ENCODE assay signal across 36 mouse cellular contexts in the genomic region with DNA sequence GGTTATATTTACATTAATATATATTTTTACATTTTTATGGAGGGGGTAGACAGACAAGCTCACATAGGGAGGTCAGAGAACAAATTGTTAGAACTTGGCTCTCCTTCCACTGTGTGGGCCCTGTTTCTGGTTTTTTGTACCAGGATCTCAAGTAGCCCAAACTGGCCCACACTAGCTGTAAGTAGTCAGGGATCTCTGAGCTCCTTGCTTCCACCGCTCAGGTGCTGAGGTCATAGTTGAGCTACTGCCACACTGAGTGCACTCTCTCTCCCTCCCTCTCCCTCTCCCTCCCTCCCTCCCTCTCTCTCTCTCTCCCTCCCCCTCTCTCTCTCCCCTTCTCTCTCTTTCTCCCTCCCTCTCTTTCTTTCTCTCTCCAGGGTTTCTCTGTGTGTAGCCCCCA. TPM values are rescaled to one million over a fixed set of nuclear protein-coding genes. Genes with fewer than 3 reads are reported as not detected.
DNase-seq lines count a peak whose midpoint lies in the region; ATAC-seq and TF ChIP-seq lines count a peak whose summit lies in the region.
"Had no signal": no experiment of that assay in that cellular context is flagged by ENCODE, and none has a peak within 500 bp of the region (broad histone marks: within the 10 kb centered on the region; RNA-seq: fewer than 3 reads in every experiment).

No protein-coding gene starts in this region.

- H3K4me1 ChIP-seq in intestine, embryonic 15.5 days (replicated peaks): peaks cover 10% of the 10 kb centered on the region; the same call in 1 of the 2 replicates
- H3K4me1 ChIP-seq in intestine, postnatal 0 days (replicated peaks; ENCODE audit: control insufficient read depth, insufficient read depth, low read length): no peaks in the 10 kb centered on the region
- peaks cover 31% of the 10 kb centered on the region for H3K4me1 ChIP-seq in kidney, embryonic 15.5 days
- H3K4me1 ChIP-seq: forebrain, embryonic 15.5 days; hindbrain, embryonic 13.5 days; neural tube, embryonic 15.5 days had no signal

- H3K27me3 ChIP-seq in intestine, embryonic 15.5 days (replicated peaks): no peaks in the 10 kb centered on the region; the same call in 1 of the 2 replicates
- no peaks in the 10 kb centered on the region for H3K27me3 ChIP-seq in intestine, postnatal 0 days (replicated peaks; ENCODE audit: control insufficient read depth, insufficient read depth, low read length)
- H3K27me3 ChIP-seq in kidney, embryonic 15.5 days: no peaks in the 10 kb centered on the region
- H3K27me3 ChIP-seq: embryonic facial prominence, embryonic 12.5 days; forebrain, embryonic 15.5 days; hindbrain, embryonic 13.5 days; neural tube, embryonic 15.5 days had no signal

- ATAC-seq in intestine, embryonic 15.5 days: 0 out of 2 replicates have a peak, but pooled peaks have one; percentile 43
- no peak for ATAC-seq in intestine, postnatal 0 days
- peak; percentile 66 for ATAC-seq in kidney, embryonic 15.5 days (replicated peaks; ENCODE audit: low FRiP score)
- ATAC-seq: forebrain, embryonic 15.5 days had no signal

- WGBS in intestine, embryonic 15.5 days: 50% methylated on average over 1 of the region's 1 CpGs
- WGBS in intestine, postnatal 0 days: 43% methylated on average over 1 of the region's 1 CpGs
- WGBS in kidney, embryonic 15.5 days: 33% methylated on average over 1 of the region's 1 CpGs

- no peak overlapping the region for H3K9ac ChIP-seq in intestine, embryonic 15.5 days
- no peak overlapping the region for H3K9ac ChIP-seq in intestine, postnatal 0 days (ENCODE audit: low read depth, low read length)
- H3K9ac ChIP-seq in kidney, embryonic 15.5 days: no peak overlapping the region
- H3K9ac ChIP-seq: forebrain, embryonic 15.5 days; heart, embryonic 12.5 days; hindbrain, embryonic 13.5 days; lung, embryonic 14.5 days; neural tube, embryonic 15.5 days had no signal

- no peak for TF ChIP-seq CTCF in intestine, postnatal 0 days (IDR thresholded peaks at IDR 0.05; ENCODE audit: low read depth)

- H3K4me3 ChIP-seq in intestine, embryonic 15.5 days (replicated peaks): no peak overlapping the region
- H3K4me3 ChIP-seq in intestine, postnatal 0 days (ENCODE audit: low read depth, low read length): no peak overlapping the region
- H3K4me3 ChIP-seq in kidney, embryonic 15.5 days (replicated peaks): no peak overlapping the region
- H3K4me3 ChIP-seq: embryonic facial prominence, embryonic 12.5 days; forebrain, embryonic 15.5 days; gastrocnemius, adult 2 months; heart, adult 2 months; heart, embryonic 12.5 days; hindbrain, embryonic 13.5 days; neural tube, embryonic 15.5 days had no signal

- DNase-seq in adipocyte (ENCODE audit: low spot score): peak; percentile 38
- peak; percentile 54 to 70 for DNase-seq in kidney, postnatal 36 days
- DNase-seq in gastrocnemius, adult 18-20 months (ENCODE audit: low spot score): no peak
- DNase-seq in spleen, adult 18-20 months: no peak
- no peak for DNase-seq in urinary bladder, postnatal 25 days (ENCODE audit: low spot score)
- DNase-seq: adrenal gland, postnatal 25 days; cerebellum, adult 11-12 months; cerebellum, adult 9-11 months; embryo, embryonic 11 days; gastrocnemius, adult 2 months; gastrocnemius, postnatal 36 days; heart, adult 2 months; heart, postnatal 4 days; layer of hippocampus, postnatal 36 days; lung, embryonic 14.5 days; lung, postnatal 14 days; midbrain, embryonic 14.5 days; retina, postnatal 1 day; right cerebral cortex, postnatal 14 days; thymus, adult 18-20 months; thymus, postnatal 36 days had no signal

- H3K4me2 ChIP-seq in intestine, embryonic 15.5 days (replicated peaks): no peak overlapping the region
- H3K4me2 ChIP-seq in intestine, postnatal 0 days (replicated peaks; ENCODE audit: low read depth): no peak overlapping the region
- no peak overlapping the region for H3K4me2 ChIP-seq in kidney, embryonic 15.5 days
- H3K4me2 ChIP-seq: embryonic facial prominence, embryonic 12.5 days; forebrain, embryonic 15.5 days; heart, embryonic 12.5 days; hindbrain, embryonic 13.5 days; lung, embryonic 14.5 days; neural tube, embryonic 15.5 days had no signal

- no peaks in the 10 kb centered on the region for H3K9me3 ChIP-seq in intestine, embryonic 15.5 days
- H3K9me3 ChIP-seq in intestine, postnatal 0 days (ENCODE audit: control insufficient read depth): no peaks in the 10 kb centered on the region
- no peaks in the 10 kb centered on the region for H3K9me3 ChIP-seq in kidney, embryonic 15.5 days (replicated peaks)
- H3K9me3 ChIP-seq: embryonic facial prominence, embryonic 12.5 days; forebrain, embryonic 15.5 days; heart, embryonic 12.5 days; hindbrain, embryonic 13.5 days; neural tube, embryonic 15.5 days had no signal

- no peaks in the 10 kb centered on the region for H3K36me3 ChIP-seq in intestine, embryonic 15.5 days
- no peaks in the 10 kb centered on the region for H3K36me3 ChIP-seq in intestine, postnatal 0 days (ENCODE audit: control insufficient read depth, insufficient read depth)
- H3K36me3 ChIP-seq in kidney, embryonic 15.5 days: no peaks in the 10 kb centered on the region
- H3K36me3 ChIP-seq: embryonic facial prominence, embryonic 12.5 days; forebrain, embryonic 15.5 days; heart, embryonic 12.5 days; hindbrain, embryonic 13.5 days; neural tube, embryonic 15.5 days had no signal

- no peak overlapping the region for H3K27ac ChIP-seq in intestine, embryonic 15.5 days
- no peak overlapping the region for H3K27ac ChIP-seq in intestine, postnatal 0 days (ENCODE audit: low read depth, low read length)
- peak overlapping the region; percentile 81 for H3K27ac ChIP-seq in kidney, embryonic 15.5 days
- H3K27ac ChIP-seq: embryonic facial prominence, embryonic 12.5 days; forebrain, embryonic 15.5 days; gastrocnemius, adult 2 months; heart, adult 2 months; hindbrain, embryonic 13.5 days; neural tube, embryonic 15.5 days had no signal

RNA-seq across cellular contexts. Expression of a gene that starts 8.3 kb away (rescaled TPM):
- 0.35 and 0.62 TPM in 2 replicates for polyA plus RNA-seq in intestine, embryonic 15.5 days (2015; fragmentation: Nextera tagmentation; extraction: Ambion mirVana)
- 9.9 and 14.1 TPM in 2 replicates for polyA plus RNA-seq in intestine, postnatal 0 days (2015; fragmentation: Nextera tagmentation; extraction: Ambion mirVana)
- 0.88 and 1.1 TPM in 2 replicates for polyA plus RNA-seq in kidney, embryonic 15.5 days (2015; fragmentation: Nextera tagmentation; extraction: Ambion mirVana)
- total RNA-seq in gastrocnemius, adult 18-20 months (2021): 10 to 100 TPM in 1 of 2 experiments, 1 to 10 TPM in 1; 6.4 to 10.6 TPM
- total RNA-seq: CH12.LX; ES-E14; layer of hippocampus, postnatal 36 days; left cerebral cortex, postnatal 14 days; monocyte, adult 5-6 weeks had no signal
- polyA plus RNA-seq: C2C12; embryonic facial prominence, embryonic 12.5 days; forebrain, embryonic 15.5 days; heart, embryonic 12.5 days; hindbrain, embryonic 13.5 days; limb, embryonic 11.5 days; lung, embryonic 14.5 days; neural tube, embryonic 15.5 days had no signal

RNA-seq across cellular contexts. Expression of a gene that starts 41.7 kb away (rescaled TPM):
- 2.3 and 2.8 TPM in 2 replicates for polyA plus RNA-seq in intestine, embryonic 15.5 days (2015; fragmentation: Nextera tagmentation; extraction: Ambion mirVana)
- 4.1 and 7.4 TPM in 2 replicates for polyA plus RNA-seq in intestine, postnatal 0 days (2015; fragmentation: Nextera tagmentation; extraction: Ambion mirVana)
- 29.0 and 33.1 TPM in 2 replicates for polyA plus RNA-seq in kidney, embryonic 15.5 days (2015; fragmentation: Nextera tagmentation; extraction: Ambion mirVana)
- total RNA-seq in gastrocnemius, adult 18-20 months (2021): not detected
- total RNA-seq: adrenal gland, postnatal 25 days; CH12.LX; gastrocnemius, adult 2 months; gastrocnemius, postnatal 36 days; heart, adult 2 months; layer of hippocampus, postnatal 36 days; left cerebral cortex, postnatal 14 days; liver, adult 2 months had no signal
- polyA plus RNA-seq: hindbrain, embryonic 13.5 days; liver, adult 2 months; midbrain, embryonic 14.5 days; neural tube, embryonic 15.5 days had no signal

Comparison
In these comparisons a context has a peak if more than half of its experiments do, and no peak if none do; other contexts are left out.
1. DNase-seq: peak in adipocyte (single experiment) and kidney, postnatal 36 days (2 of 2); none in gastrocnemius, adult 18-20 months (single experiment), spleen, adult 18-20 months (0 of 2) and urinary bladder, postnatal 25 days (single experiment).